Mouse (Mus musculus): ENCODE data around the gene Hao1. TPM values are rescaled to one million over a fixed set of nuclear protein-coding genes. Genes with fewer than 3 reads are reported as not detected.

The Hao1 gene
- total RNA-seq, 2 experiments from 2014 or later = 0.13 to 1.1 TPM

GRCm38 (mm10) chr2:134462321-134462720 lies 91.8 kb downstream of the Hao1 start:
- no peak for DNase-seq

DNA sequence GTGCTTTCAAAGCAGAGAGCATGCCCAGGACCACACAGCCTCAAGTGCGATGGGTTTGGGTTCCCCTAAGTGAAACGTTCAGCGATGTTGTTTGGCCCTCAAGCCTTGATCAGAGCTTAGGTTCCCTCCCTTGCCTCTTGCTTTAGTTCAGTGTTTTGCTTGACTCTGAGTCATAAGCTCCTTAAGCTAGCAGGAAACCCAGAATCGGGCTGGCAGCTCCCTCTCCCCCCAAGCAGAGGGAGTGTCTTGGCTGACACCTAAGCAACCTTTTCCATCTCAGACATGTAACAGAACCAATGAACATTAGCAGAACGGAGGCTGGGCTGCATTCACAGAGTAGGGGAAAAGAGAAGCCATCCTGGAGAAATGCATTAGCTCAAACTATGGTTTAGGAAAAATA lies 93.3 kb downstream of the Hao1 start:
- DNase-seq = peak in 1 of 2 experiments; percentile 3

DNA sequence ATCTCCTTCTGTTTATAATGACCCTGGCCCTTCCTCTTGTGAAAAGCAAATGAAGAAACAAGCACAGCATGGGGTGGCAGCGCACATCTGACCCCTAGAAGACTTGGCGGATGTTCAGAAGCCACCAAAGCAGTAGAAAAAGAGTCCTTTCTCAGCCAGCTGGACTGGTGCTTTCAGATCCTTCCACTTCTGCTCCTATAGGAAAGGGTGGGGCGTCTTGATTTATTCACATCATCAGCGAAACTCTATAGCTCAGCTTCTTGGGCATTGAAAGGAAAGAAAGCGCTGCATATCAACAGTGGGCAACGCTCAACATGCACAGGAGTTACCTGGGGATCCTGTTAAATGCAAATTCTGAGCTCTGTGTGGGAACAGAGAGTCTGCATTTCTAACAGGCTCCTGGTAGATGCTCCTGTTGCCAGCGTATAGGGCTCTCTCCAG lies 98.1 kb downstream of the Hao1 start:
- peak in 1 of 2 experiments; percentile 7 for DNase-seq

GRCm38 (mm10) chr2:134452748-134453147 lies 101.4 kb downstream of the Hao1 start:
- no peak for DNase-seq

GRCm38 (mm10) chr2:134450976-134451375 lies 103.2 kb downstream of the Hao1 start:
- DNase-seq = no peak

Other genes starting within 250 kb of the Hao1 start
- gene Tmx4, start 89.8 kb upstream of the Hao1 start, total RNA-seq (2021) = 10 to 100 TPM; 34.3 to 42.4 TPM
- 10 to 100 TPM; 87.4 to 93.4 TPM for gene Plcb1, start 231.7 kb upstream of the Hao1 start, total RNA-seq (2021)